Mouse (Mus musculus): ENCODE results near the gene Acaca. TPM values are rescaled to one million over a fixed set of nuclear protein-coding genes. Genes with fewer than 3 reads are reported as not detected.

Acaca gene
- polyA plus RNA-seq, 1 experiment from 2014 or later = 36.2 TPM

GRCm38 (mm10) chr11:84136453-84136852 lies 7.0 kb downstream of the Acaca start:
- WGBS = 80% methylated on average over 3 of the region's 3 CpGs
- no peak for DNase-seq (ENCODE audit: low spot score)

GRCm38 (mm10) chr11:84141752-84142151 lies 12.3 kb downstream of the Acaca start:
- Histone ChIP-seq H3K27me3 (ENCODE audit: control insufficient read depth, insufficient read depth, low read length) (no peaks in the 10 kb centered on the region), H3K27ac (no peak overlapping the region), H3K9me3 (ENCODE audit: control insufficient read depth, low read length) (no peaks in the 10 kb centered on the region), H3K4me2 (replicated peaks) (no peak overlapping the region), H3K4me1 (replicated peaks; ENCODE audit: control insufficient read depth, insufficient read depth, low read length) (no peaks in the 10 kb centered on the region), H3K36me3 (replicated peaks; ENCODE audit: control insufficient read depth, insufficient read depth) (no peaks in the 10 kb centered on the region), H3K9ac (no peak overlapping the region), H3K4me3 (replicated peaks; ENCODE audit: low read length) (no peak overlapping the region)
- WGBS = 64% methylated on average over 2 of the region's 2 CpGs
- ATAC-seq (ENCODE audit: low FRiP score) (no peak), DNase-seq (ENCODE audit: low spot score) (peak; percentile 74)

More at GRCm38 (mm10) chr11:84136453-84136852, 7.0 kb downstream of the Acaca start:
- Histone ChIP-seq H3K4me3 (replicated peaks; ENCODE audit: low read length) (no peak overlapping the region), H3K36me3 (replicated peaks; ENCODE audit: control insufficient read depth, insufficient read depth) (peaks cover 4% of the 10 kb centered on the region; the same call in 1 of the 2 replicates), H3K27ac (no peak overlapping the region), H3K27me3 (ENCODE audit: control insufficient read depth, insufficient read depth, low read length) (no peaks in the 10 kb centered on the region), H3K4me2 (replicated peaks) (no peak overlapping the region), H3K4me1 (replicated peaks; ENCODE audit: control insufficient read depth, insufficient read depth, low read length) (no peaks in the 10 kb centered on the region), H3K9ac (no peak overlapping the region), H3K9me3 (ENCODE audit: control insufficient read depth, low read length) (no peaks in the 10 kb centered on the region)
- ATAC-seq (ENCODE audit: low FRiP score) = no peak

DNA sequence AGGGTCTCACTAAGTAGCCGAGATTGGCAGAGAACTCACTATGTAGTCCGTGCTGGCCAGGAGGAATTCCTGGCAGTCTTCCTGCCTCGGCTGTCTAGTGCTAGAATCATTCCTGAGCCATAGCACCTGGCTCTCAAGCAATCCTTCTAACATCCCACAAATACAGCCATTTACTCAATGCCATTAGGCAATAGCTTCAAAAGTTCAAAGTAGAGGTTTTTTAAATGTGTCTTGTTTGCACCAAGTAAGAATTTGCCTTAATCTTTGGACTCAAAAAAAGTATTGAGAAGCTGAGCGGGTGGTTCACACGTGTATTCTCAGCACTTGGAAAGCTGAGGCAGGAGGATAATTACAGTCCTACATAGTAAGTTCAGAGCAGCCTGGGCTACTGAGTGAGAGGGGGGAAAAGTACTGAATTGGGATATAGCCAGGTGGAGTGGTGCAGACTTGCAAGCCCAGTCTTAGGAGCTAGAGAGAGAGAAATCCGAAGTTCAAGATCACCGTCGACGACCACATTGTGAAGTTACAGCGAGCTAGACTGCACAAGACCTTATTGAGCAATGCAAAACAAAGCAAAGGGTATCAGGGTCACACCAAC lies 15.8 kb downstream of the Acaca start:
- 74% methylated on average over 10 of the region's 10 CpGs for WGBS

GRCm38 (mm10) chr11:84146081-84146480 lies 16.6 kb downstream of the Acaca start:
- no peak overlapping the region for H3K27ac ChIP-seq
- H3K27me3 ChIP-seq (ENCODE audit: control insufficient read depth, insufficient read depth, low read length) = no peaks in the 10 kb centered on the region
- H3K4me1 ChIP-seq (replicated peaks; ENCODE audit: control insufficient read depth, insufficient read depth, low read length) = no peaks in the 10 kb centered on the region
- ATAC-seq (ENCODE audit: low FRiP score) (no peak), DNase-seq (ENCODE audit: low spot score) (no peak)
- WGBS = 42% methylated on average over 3 of the region's 3 CpGs
- H3K36me3 ChIP-seq (replicated peaks; ENCODE audit: control insufficient read depth, insufficient read depth) = no peaks in the 10 kb centered on the region; the same call in 1 of the 2 replicates
- no peaks in the 10 kb centered on the region for H3K9me3 ChIP-seq (ENCODE audit: control insufficient read depth, low read length)
- no peak overlapping the region for H3K4me3 ChIP-seq (replicated peaks; ENCODE audit: low read length)
- no peak overlapping the region for H3K4me2 ChIP-seq (replicated peaks)
- H3K9ac ChIP-seq = no peak overlapping the region

More for the DNA sequence above, 15.8 kb downstream of the Acaca start:
- Histone ChIP-seq H3K9me3 (ENCODE audit: control insufficient read depth, low read length) (no peaks in the 10 kb centered on the region), H3K4me2 (replicated peaks) (no peak overlapping the region), H3K27ac (no peak overlapping the region), H3K4me1 (replicated peaks; ENCODE audit: control insufficient read depth, insufficient read depth, low read length) (no peaks in the 10 kb centered on the region), H3K9ac (no peak overlapping the region), H3K27me3 (ENCODE audit: control insufficient read depth, insufficient read depth, low read length) (no peaks in the 10 kb centered on the region), H3K36me3 (replicated peaks; ENCODE audit: control insufficient read depth, insufficient read depth) (no peaks in the 10 kb centered on the region; the same call in 1 of the 2 replicates), H3K4me3 (replicated peaks; ENCODE audit: low read length) (no peak overlapping the region)
- DNase-seq (ENCODE audit: low spot score) (no peak), ATAC-seq (ENCODE audit: low FRiP score) (no peak)

GRCm38 (mm10) chr11:84150884-84151283 lies 21.4 kb downstream of the Acaca start:
- H3K9me3 ChIP-seq (ENCODE audit: control insufficient read depth, low read length) = no peaks in the 10 kb centered on the region
- DNase-seq (ENCODE audit: low spot score) = no peak
- WGBS = 69% methylated on average over 2 of the region's 2 CpGs

GRCm38 (mm10) chr11:84156535-84157262 lies 27.2 kb downstream of the Acaca start:
- Histone ChIP-seq H3K4me3 (replicated peaks; ENCODE audit: low read length) (no peak overlapping the region), H3K27ac (no peak overlapping the region), H3K9me3 (ENCODE audit: control insufficient read depth, low read length) (no peaks in the 10 kb centered on the region), H3K27me3 (ENCODE audit: control insufficient read depth, insufficient read depth, low read length) (no peaks in the 10 kb centered on the region), H3K9ac (no peak overlapping the region), H3K4me2 (replicated peaks) (no peak overlapping the region), H3K4me1 (replicated peaks; ENCODE audit: control insufficient read depth, insufficient read depth, low read length) (no peaks in the 10 kb centered on the region), H3K36me3 (replicated peaks; ENCODE audit: control insufficient read depth, insufficient read depth) (no peaks in the 10 kb centered on the region)
- WGBS = 91% methylated on average over 4 of the region's 4 CpGs
- DNase-seq (ENCODE audit: low spot score) (no peak), ATAC-seq (ENCODE audit: low FRiP score) (no peak)

More at GRCm38 (mm10) chr11:84150884-84151283, 21.4 kb downstream of the Acaca start:
- Histone ChIP-seq H3K27me3 (ENCODE audit: control insufficient read depth, insufficient read depth, low read length) (no peaks in the 10 kb centered on the region), H3K36me3 (replicated peaks; ENCODE audit: control insufficient read depth, insufficient read depth) (no peaks in the 10 kb centered on the region; the same call in 1 of the 2 replicates), H3K4me3 (replicated peaks; ENCODE audit: low read length) (no peak overlapping the region), H3K9ac (no peak overlapping the region), H3K4me2 (replicated peaks) (no peak overlapping the region), H3K27ac (no peak overlapping the region), H3K4me1 (replicated peaks; ENCODE audit: control insufficient read depth, insufficient read depth, low read length) (no peaks in the 10 kb centered on the region)
- ATAC-seq (ENCODE audit: low FRiP score) = no peak

GRCm38 (mm10) chr11:84164123-84164522 lies 34.7 kb downstream of the Acaca start:
- Histone ChIP-seq H3K36me3 (replicated peaks; ENCODE audit: control insufficient read depth, insufficient read depth) (no peaks in the 10 kb centered on the region), H3K27me3 (ENCODE audit: control insufficient read depth, insufficient read depth, low read length) (no peaks in the 10 kb centered on the region), H3K9ac (no peak overlapping the region), H3K4me3 (replicated peaks; ENCODE audit: low read length) (no peak overlapping the region), H3K9me3 (ENCODE audit: control insufficient read depth, low read length) (no peaks in the 10 kb centered on the region), H3K27ac (no peak overlapping the region), H3K4me1 (replicated peaks; ENCODE audit: control insufficient read depth, insufficient read depth, low read length) (no peaks in the 10 kb centered on the region), H3K4me2 (replicated peaks) (no peak overlapping the region)
- ATAC-seq (ENCODE audit: low FRiP score) (no peak), DNase-seq (ENCODE audit: low spot score) (no peak)
- 92% methylated on average over 6 of the region's 6 CpGs for WGBS

DNA sequence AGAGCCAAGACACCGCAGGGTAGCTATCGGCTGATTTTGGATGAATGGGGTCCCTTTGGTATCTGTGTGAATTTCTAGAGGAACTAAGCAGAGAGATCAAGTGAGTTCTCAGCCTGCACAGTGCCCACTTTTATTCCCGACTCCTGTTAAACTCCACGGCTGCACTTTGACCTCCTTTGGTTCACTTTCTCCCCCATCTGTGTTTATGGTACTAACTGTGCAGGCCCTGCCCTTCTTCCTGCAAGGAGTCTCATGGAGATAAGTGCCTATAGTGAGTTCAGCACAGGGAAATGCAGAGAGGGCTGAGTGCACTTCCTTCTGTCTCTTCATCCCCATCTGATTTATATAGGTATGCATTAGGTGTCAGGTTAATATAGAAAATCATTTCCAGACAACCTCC lies 35.1 kb downstream of the Acaca start:
- H3K4me2 ChIP-seq (replicated peaks) = no peak overlapping the region
- H3K36me3 ChIP-seq (replicated peaks; ENCODE audit: control insufficient read depth, insufficient read depth) = no peaks in the 10 kb centered on the region
- H3K27me3 ChIP-seq (ENCODE audit: control insufficient read depth, insufficient read depth, low read length) = no peaks in the 10 kb centered on the region
- no peak overlapping the region for H3K27ac ChIP-seq
- WGBS = 64% methylated on average over 4 of the region's 4 CpGs
- ATAC-seq (ENCODE audit: low FRiP score) (no peak), DNase-seq (ENCODE audit: low spot score) (no peak)
- H3K4me3 ChIP-seq (replicated peaks; ENCODE audit: low read length) = no peak overlapping the region
- no peaks in the 10 kb centered on the region for H3K9me3 ChIP-seq (ENCODE audit: control insufficient read depth, low read length)
- no peak overlapping the region for H3K9ac ChIP-seq
- no peaks in the 10 kb centered on the region for H3K4me1 ChIP-seq (replicated peaks; ENCODE audit: control insufficient read depth, insufficient read depth, low read length)

DNA sequence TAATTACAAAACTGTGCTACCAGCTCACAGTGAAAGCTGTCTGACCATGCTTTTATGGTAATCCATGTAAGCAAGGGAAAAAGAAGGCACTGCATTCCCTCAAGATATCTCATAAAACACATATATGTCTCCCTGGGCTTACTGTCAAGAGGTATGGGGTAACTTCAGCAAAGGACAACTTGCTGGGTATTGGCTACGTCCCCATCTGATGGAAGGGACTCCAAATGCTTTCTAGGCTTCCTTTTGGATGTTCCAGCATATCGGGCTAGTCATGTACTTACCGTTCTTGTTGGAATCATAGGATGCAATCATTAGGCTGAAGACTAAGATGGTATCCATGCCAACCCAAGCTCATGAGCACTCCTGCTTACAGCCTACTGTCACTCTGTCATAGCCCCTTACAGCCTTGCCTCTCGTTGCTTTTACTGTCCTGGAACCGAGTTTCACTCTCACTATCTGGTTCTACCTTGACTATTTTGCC lies 37.6 kb downstream of the Acaca start, which contains the start of gene Gm11437:
Gene Gm11437 (minus strand): TSS at position 431 of the 481 bp plus-strand sequence.
- no peak within 1 kb of the TSS for H3K9ac ChIP-seq
- no peaks in the 10 kb centered on the region for H3K27me3 ChIP-seq (ENCODE audit: control insufficient read depth, insufficient read depth, low read length)
- H3K36me3 ChIP-seq (replicated peaks; ENCODE audit: control insufficient read depth, insufficient read depth) = no peaks in the 10 kb centered on the region
- no peak within 1 kb of the TSS for H3K4me2 ChIP-seq (replicated peaks)
- no peak within 1 kb of the TSS for H3K27ac ChIP-seq
- H3K4me3 ChIP-seq (replicated peaks; ENCODE audit: low read length) = no peak within 1 kb of the TSS
- WGBS = 88% methylated on average over 5 of the region's 5 CpGs
- no peaks in the 10 kb centered on the region for H3K4me1 ChIP-seq (replicated peaks; ENCODE audit: control insufficient read depth, insufficient read depth, low read length)
- DNase-seq (ENCODE audit: low spot score) (no peak), ATAC-seq (ENCODE audit: low FRiP score) (no peak)
- no peaks in the 10 kb centered on the region for H3K9me3 ChIP-seq (ENCODE audit: control insufficient read depth, low read length)

All from hindbrain, embryonic 14.5 days (tissue).